Comparison of ENCODE assay signal across 9 mouse cellular contexts in the genomic region with DNA sequence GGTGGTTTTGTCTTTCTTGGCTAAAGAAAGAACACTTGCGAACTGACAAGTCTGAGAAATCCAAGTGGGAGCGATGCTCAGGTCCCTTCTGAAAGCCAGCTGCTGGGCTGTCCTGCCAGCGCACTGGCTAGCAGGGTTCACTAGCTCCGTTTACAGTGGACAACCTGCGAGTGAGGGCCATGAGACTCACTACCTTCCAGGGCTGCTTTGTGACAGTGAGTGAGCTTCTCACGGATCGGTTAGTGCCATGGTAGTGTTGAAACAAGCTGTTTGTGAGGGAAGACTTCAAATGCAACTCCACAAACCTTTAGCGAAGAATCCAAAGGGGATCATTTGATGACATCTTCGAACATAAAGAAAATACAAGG. TPM values are rescaled to one million over a fixed set of nuclear protein-coding genes. Genes with fewer than 3 reads are reported as not detected.
DNase-seq lines count a peak whose midpoint lies in the region; ATAC-seq and TF ChIP-seq lines count a peak whose summit lies in the region.
"Had no signal": no experiment of that assay in that cellular context is flagged by ENCODE, and none has a peak within 500 bp of the region (broad histone marks: within the 10 kb centered on the region; RNA-seq: fewer than 3 reads in every experiment).

No protein-coding gene starts in this region.

- WGBS in thymus, adult 2 months, result 21% methylated on average over 9 of the region's 9 CpGs
- 29% methylated on average over 9 of the region's 9 CpGs for WGBS in limb, embryonic 10.5 days
- WGBS in neural tube, embryonic 14.5 days, result 24% methylated on average over 9 of the region's 9 CpGs

- peaks cover 31% of the 10 kb centered on the region for H3K27me3 ChIP-seq in erythroblast, embryonic 14.5 days (ENCODE audit: control insufficient read depth)
- H3K27me3 ChIP-seq in thymus, adult 2 months (ENCODE audit: control insufficient read depth, insufficient read depth, low read length), result no peaks in the 10 kb centered on the region
- H3K27me3 ChIP-seq in limb, embryonic 10.5 days (ENCODE audit: low read depth, poor library complexity, severe bottlenecking), result peaks cover 11% of the 10 kb centered on the region; the same call in 1 of the 2 replicates
- H3K27me3 ChIP-seq in neural tube, embryonic 14.5 days (ENCODE audit: control insufficient read depth, insufficient read depth, low read length), result no peaks in the 10 kb centered on the region

- H3K36me3 ChIP-seq in erythroblast, embryonic 14.5 days (ENCODE audit: control insufficient read depth), result no peaks in the 10 kb centered on the region
- H3K36me3 ChIP-seq in thymus, adult 2 months (ENCODE audit: control insufficient read depth, insufficient read depth, low read length), result no peaks in the 10 kb centered on the region
- no peaks in the 10 kb centered on the region for H3K36me3 ChIP-seq in limb, embryonic 10.5 days
- no peaks in the 10 kb centered on the region for H3K36me3 ChIP-seq in neural tube, embryonic 14.5 days (ENCODE audit: control insufficient read depth, insufficient read depth, low read length)

- peak overlapping the region; percentile 41 for H3K9ac ChIP-seq in neural tube, embryonic 14.5 days (replicated peaks; ENCODE audit: low read depth, low read length)

- H3K4me1 ChIP-seq in erythroblast, embryonic 14.5 days (ENCODE audit: control insufficient read depth), result peaks cover 12% of the 10 kb centered on the region
- H3K4me1 ChIP-seq in thymus, adult 2 months (replicated peaks; ENCODE audit: control insufficient read depth, insufficient read depth, low read length), result peaks cover 16% of the 10 kb centered on the region
- H3K4me1 ChIP-seq in limb, embryonic 10.5 days, result peaks cover 10% of the 10 kb centered on the region
- peaks cover 8% of the 10 kb centered on the region; the same call in 1 of the 2 replicates for H3K4me1 ChIP-seq in neural tube, embryonic 14.5 days (ENCODE audit: control insufficient read depth, insufficient read depth, low read length)

- no peak for TF ChIP-seq POLR2A in thymus, adult 2 months (IDR thresholded peaks at IDR 0.05; ENCODE audit: control insufficient read depth, extremely low read depth, insufficient read depth, low read length, poor library complexity)

- peak overlapping the region; percentile 55 for H3K4me3 ChIP-seq in erythroblast, embryonic 14.5 days (replicated peaks)
- peak overlapping the region; percentile 70 for H3K4me3 ChIP-seq in thymus, adult 2 months (ENCODE audit: control insufficient read depth, insufficient read depth, low read length)
- H3K4me3 ChIP-seq in limb, embryonic 10.5 days, result peak overlapping the region; percentile 52
- peak overlapping the region; percentile 40 for H3K4me3 ChIP-seq in neural tube, embryonic 14.5 days (ENCODE audit: low read depth, low read length)

- no peak for TF ChIP-seq CTCF in thymus, adult 2 months (IDR thresholded peaks at IDR 0.05; ENCODE audit: borderline replicate concordance, control insufficient read depth, extremely low read depth, insufficient read depth, low read length, poor library complexity)

- DNase-seq in thymus, adult 2 months, result no peak
- DNase-seq in thymus, adult 18-20 months, result no peak
- no peak for DNase-seq in limb, embryonic 10.5 days (ENCODE audit: low spot score)
- no peak for DNase-seq in frontal cortex, adult 2 months (ENCODE audit: extremely low spot score in 1 of 2, low spot score in 1 of 2)
- no peak for DNase-seq in left cerebral cortex, adult 8-10 months (ENCODE audit: low spot score in 2 of 2)

- ATAC-seq in erythroblast, adult 5-6 weeks (replicated peaks; ENCODE audit: low FRiP score, poor library complexity, severe bottlenecking), result no peak
- ATAC-seq in neural tube, embryonic 14.5 days (ENCODE audit: low read depth), result peak; percentile 50; the same call in 1 of the 2 replicates

- peak overlapping the region; percentile 60 for H3K4me2 ChIP-seq in neural tube, embryonic 14.5 days (ENCODE audit: low read depth, low read length)

- peak overlapping the region; percentile 68 for H3K27ac ChIP-seq in thymus, adult 2 months (ENCODE audit: control insufficient read depth, insufficient read depth, low read length)
- no peak overlapping the region for H3K27ac ChIP-seq in limb, embryonic 10.5 days
- peak overlapping the region; percentile 16; the same call in 1 of the 2 replicates for H3K27ac ChIP-seq in neural tube, embryonic 14.5 days (ENCODE audit: low read depth, low read length)

- no peaks in the 10 kb centered on the region; the same call in 1 of the 2 replicates for H3K9me3 ChIP-seq in erythroblast, embryonic 14.5 days (ENCODE audit: control insufficient read depth, low read length)
- H3K9me3 ChIP-seq in limb, embryonic 10.5 days (replicated peaks), result no peaks in the 10 kb centered on the region
- no peaks in the 10 kb centered on the region for H3K9me3 ChIP-seq in neural tube, embryonic 14.5 days (ENCODE audit: control insufficient read depth, low read length)

RNA-seq across cellular contexts. Expression of a gene that starts 37.4 kb away (rescaled TPM):
- polyA plus RNA-seq in erythroblast, embryonic 14.5 days (2012), result 0.07 TPM in 1 of 2 replicates, not detected in the other
- total RNA-seq in erythroblast, adult 5-6 weeks (2015; ENCODE audit: low replicate concordance), result 6.1 and 14.6 TPM in 2 replicates
- 13.2 and 13.4 TPM in 2 replicates for total RNA-seq in erythroblast, adult 5-6 weeks (2017; ENCODE audit: low replicate concordance)
- 191 and 219 TPM in 2 replicates for polyA plus RNA-seq in thymus, adult 2 months (2012; rRNA removed)
- 0.05 and 0.26 TPM in 2 replicates for polyA plus RNA-seq in limb, embryonic 10.5 days (2016; fragmentation: Nextera tagmentation; extraction: Ambion mirVana)
- not detected in 2 replicates for polyA plus RNA-seq in neural tube, embryonic 14.5 days (2014; fragmentation: Nextera tagmentation; extraction: Ambion mirVana)
- 0.10 TPM in 1 of 2 replicates, not detected in the other for polyA plus RNA-seq in frontal cortex, adult 2 months (2012; rRNA removed)
- total RNA-seq in left cerebral cortex, adult 8-10 months (2022), result not detected
- total RNA-seq: heart, postnatal 36 days had no signal

Comparison
In these comparisons a context has a peak if more than half of its experiments do, and no peak if none do; other contexts are left out.
1. RNA of a gene that starts 37.4 kb away (polyA plus RNA-seq): 191 to 219 TPM in thymus, adult 2 months; 0.05 to 0.26 TPM in limb, embryonic 10.5 days, 0.10 TPM in frontal cortex, adult 2 months, 0.07 TPM in erythroblast, embryonic 14.5 days and not detected in neural tube, embryonic 14.5 days; every median in the first group is over 100 times any median in the second.
2. Peak in every context shown above with its lines, with median percentiles within 50 percentile points of each other: H3K4me3 ChIP-seq.